Mouse (Mus musculus) ES-CJ7 (cell line): ENCODE data around the gene Cldn14.

ENCODE experiments used
- DNase-seq: peaks from one replicate; pipeline ENCODE4 v3.0.0; 2011; ENCODE audit warnings: low read depth, low spot score

Cldn14 gene

GRCm38 (mm10) chr16:93947396-93947795 lies 61.2 kb downstream of the Cldn14 start:
- no peak for DNase-seq

- no peak for DNase-seq
Observed at GRCm38 (mm10) chr16:93944301-93944700, 64.3 kb downstream of the Cldn14 start.

GRCm38 (mm10) chr16:93942796-93943502 lies 65.7 kb downstream of the Cldn14 start:
- no peak for DNase-seq

- DNase-seq, result no peak
Observed at GRCm38 (mm10) chr16:93941781-93942567, 66.7 kb downstream of the Cldn14 start.

- DNase-seq, result no peak
Observed at GRCm38 (mm10) chr16:93939961-93940360, 68.7 kb downstream of the Cldn14 start.

- peak; percentile 78 for DNase-seq
Observed at GRCm38 (mm10) chr16:93938400-93938846, 70.2 kb downstream of the Cldn14 start.

- DNase-seq, result no peak
Observed at GRCm38 (mm10) chr16:93935009-93935408, 73.6 kb downstream of the Cldn14 start.

GRCm38 (mm10) chr16:93934588-93934987 lies 74.0 kb downstream of the Cldn14 start:
- no peak for DNase-seq

GRCm38 (mm10) chr16:93932185-93933168 lies 76.2 kb downstream of the Cldn14 start:
- no peak for DNase-seq

- DNase-seq, result no peak
Observed at GRCm38 (mm10) chr16:93929370-93930032, 79.1 kb downstream of the Cldn14 start.

GRCm38 (mm10) chr16:93925684-93926247 lies 82.9 kb downstream of the Cldn14 start:
- no peak for DNase-seq

GRCm38 (mm10) chr16:93923788-93924187 lies 84.8 kb downstream of the Cldn14 start:
- no peak for DNase-seq

GRCm38 (mm10) chr16:93922835-93923389 lies 85.7 kb downstream of the Cldn14 start:
- no peak for DNase-seq

- no peak for DNase-seq
Observed at GRCm38 (mm10) chr16:93920673-93921072, 88.0 kb downstream of the Cldn14 start.

- DNase-seq, result no peak
Observed at GRCm38 (mm10) chr16:93919189-93919588, 89.4 kb downstream of the Cldn14 start.

GRCm38 (mm10) chr16:93918679-93919060 lies 90.0 kb downstream of the Cldn14 start:
- peak; percentile 43 for DNase-seq

GRCm38 (mm10) chr16:93917712-93918678 lies 90.6 kb downstream of the Cldn14 start:
- peak; percentile 86 for DNase-seq

GRCm38 (mm10) chr16:93915338-93915849 lies 93.2 kb downstream of the Cldn14 start:
- DNase-seq, result peak; percentile 75
